Mouse (Mus musculus) ovary, postnatal 36 days (tissue): Measurements from ENCODE around the gene Gm11077.

Experiments used
- DNase-seq: peaks from one replicate; pipeline ENCODE4 v3.0.0; 2022; ENCODE audit warnings: low spot score, mixed read lengths

The Gm11077 gene

DNA sequence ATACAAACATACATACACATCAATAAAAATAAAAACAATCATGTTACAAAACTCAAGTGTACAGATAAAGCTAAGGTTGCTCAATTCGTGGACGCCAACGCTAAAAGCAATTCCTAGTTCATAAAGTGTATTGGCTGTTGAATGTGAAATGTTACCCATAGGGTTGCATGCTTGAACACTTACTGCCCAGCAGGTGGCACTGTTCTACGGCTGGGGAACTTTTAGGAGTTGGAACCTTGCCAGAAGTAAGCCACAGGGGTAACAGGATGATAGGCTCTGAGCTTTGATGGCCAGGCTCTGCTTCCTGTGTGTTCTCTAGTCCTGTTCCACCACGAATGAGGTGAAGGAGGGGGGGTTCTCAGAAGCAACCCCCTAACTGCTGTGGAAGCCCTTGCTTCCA lies at the start of gene Gm11077:
Gene Gm11077 (plus strand): TSS at position 13 of the 400 bp plus-strand sequence.
- DNase-seq = no peak

DNA sequence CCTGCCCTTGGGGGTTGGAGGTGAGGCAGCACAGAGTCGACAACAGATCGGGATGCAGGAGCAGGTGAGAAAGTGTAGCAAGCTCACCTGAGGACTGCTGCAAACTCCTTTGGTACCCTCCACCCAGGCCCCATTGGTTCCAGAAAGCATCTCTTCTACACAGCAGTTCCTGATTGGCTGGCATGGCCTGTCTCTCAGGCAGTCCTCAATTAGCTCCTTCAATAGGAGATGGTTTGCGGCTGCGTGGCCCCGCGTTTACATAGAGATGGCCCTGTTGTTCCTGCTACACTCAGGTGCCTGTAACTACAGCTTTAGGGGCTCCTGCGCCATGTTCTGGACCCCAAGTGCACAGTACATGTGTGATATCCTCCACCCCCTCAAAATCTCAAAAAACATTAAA lies 48.4 kb upstream of the Gm11077 start:
- no peak for DNase-seq

DNA sequence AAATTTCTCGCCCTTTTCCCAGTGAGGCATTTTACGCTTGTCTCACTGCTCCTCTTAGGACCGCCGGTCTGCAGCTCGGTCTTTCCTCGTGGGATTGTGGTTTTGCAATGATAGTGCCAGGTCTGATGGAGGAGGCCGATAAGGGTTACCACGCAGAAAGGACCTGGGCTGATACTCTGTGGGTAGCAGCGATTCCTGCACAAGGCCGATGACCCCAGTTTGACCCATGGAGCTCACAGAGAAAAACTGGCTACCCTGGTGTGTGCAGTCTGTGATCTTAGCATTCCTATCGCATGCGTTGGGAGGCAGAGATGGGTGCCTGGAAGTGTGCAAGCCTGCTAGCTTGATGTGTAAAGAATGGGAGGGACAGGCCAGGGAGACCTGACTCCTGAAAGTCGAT lies 46.3 kb upstream of the Gm11077 start:
- DNase-seq = no peak

DNA sequence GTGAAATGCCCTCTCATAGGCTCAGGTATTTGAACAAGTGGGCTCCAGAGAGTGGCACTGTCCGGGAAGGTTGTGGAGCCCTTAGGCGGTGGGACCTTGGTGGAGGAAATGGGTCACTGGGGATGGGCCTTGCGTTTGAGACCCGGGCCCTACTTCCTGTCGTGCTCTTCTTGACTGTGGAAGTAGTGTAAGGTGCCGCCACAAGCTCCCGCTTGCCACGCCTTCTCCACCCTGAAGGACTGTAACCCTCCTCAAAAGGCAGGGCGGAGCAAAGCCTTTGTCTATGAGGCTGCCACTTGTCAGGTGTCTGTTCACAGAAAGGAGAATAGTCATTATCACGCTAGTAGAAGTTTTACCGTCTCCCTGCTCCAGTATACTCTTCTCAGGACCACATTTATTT lies 44.7 kb upstream of the Gm11077 start:
- no peak for DNase-seq

DNA sequence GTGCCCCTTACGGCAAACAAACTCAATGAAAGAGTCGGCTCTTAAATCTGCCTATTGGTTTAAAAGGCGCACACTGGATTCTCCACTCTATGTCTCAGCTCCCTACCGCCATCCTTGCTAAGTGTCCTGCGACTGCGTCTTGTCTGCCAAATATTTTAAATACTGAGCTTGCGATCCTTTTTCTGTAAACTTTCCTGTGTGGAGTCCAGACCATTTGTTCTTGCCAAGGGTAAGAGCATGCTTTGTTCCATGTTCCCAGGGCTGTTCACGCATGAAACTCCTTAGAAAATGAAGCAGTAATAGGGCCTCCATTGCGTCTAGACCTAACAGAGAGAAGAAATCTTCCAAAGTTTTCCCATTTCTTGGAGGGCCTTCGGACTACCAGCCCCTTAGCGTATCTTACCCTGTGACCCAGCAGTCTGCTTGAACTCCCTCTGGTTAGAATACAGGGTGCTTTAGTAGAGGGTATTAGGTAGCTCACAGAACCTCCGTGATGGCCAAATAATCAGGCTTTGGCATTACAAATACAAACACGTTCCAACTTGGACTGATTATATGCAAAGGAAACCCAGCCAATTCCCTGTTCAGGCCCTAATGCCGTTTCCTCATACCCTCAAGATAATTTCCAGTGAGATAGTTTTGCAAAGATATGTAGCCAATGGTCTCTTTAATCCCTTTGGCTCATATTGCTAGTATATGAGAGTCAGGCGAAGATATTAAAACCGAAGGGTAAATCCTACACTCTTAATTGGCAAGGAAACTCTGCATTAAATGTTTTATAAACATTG lies 39.3 kb upstream of the Gm11077 start:
- no peak for DNase-seq

DNA sequence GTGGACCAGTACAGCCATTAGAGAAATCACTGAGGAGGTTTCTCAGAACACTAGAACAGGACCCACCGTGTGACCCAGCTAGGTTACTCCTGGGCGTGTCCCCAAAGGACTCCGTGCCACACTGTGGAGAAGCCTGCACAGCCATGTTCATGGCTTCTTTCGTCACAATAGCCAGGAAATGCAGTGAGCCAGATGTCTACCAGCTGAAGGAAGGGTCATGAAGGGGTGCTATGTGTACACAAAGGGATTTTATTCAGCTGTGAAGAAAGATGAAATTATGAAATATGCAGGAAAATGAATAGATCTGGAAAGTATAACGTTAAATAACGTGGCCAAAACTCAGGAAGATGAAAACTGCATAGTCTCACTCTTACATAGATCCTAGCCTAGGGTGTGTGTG lies 36.9 kb upstream of the Gm11077 start:
- DNase-seq = no peak

DNA sequence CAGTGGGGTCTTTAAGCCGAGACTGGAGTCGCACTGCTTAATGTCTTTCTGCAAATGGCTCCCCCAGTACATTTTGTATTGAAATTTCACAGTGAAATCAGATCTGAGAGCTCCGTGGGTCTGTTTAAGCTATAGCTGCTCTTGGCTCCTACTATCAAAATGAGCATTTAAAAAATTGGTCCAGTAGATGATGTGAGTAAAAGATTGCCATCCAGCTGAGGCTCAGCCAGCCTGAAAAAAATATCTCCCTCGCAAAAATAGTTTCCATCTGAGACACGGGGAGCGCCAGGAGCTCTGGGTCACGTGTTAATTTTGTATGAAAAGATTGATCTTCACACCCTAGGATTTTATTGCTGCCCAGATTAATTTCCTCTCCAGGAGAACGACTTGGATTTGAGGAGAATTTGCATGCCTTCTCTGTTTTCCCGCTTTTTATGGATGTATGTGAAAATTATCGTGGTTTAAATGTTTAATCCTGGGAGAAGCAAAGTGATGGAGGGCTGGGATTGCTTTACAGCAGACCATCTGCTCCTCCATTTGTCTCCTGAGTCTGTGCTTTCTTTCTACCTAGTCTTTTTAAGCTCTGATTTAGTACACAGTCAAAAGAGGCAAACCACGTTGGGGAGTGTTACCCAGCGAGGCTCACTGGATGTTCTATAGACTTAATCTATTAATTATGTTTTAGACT lies 32.7 kb upstream of the Gm11077 start:
- no peak for DNase-seq

DNA sequence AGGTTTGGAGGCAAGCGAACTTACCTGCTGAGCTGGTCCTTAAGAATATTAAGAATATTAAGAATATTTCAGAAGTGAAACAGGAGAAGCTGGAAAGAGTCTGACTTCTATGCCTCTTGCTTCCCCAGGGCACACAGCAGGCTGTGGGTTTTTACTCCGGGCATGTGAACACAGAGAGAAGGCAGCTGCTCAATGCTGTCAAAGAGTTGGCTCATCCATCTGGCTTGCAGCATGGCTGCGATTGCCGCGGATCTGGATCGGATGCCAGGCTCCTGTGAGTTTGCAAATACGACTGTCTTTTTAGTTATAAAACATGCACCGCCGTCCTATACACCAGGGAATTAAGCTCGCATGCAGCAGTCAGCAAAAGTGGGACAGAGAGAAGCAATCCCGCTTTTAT lies 31.1 kb upstream of the Gm11077 start:
- no peak for DNase-seq

DNA sequence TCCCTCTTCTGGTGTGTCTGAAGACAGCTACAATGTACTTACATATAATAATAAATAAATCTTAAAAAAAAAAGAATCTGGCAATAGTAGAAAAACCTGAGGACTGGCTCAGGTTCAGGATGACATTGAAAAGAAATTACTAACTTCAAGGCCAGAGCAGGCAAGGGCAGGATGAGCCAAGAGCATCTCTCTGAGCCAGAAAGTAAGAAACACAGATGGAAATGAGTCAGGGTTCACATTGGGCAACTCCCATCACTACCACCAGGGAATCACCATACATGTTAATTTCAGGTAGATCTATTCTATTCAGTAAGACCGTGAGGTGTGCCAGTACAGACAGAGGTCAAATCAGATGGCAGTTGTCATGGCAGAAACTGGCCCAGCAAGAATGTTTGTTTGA lies 30.5 kb upstream of the Gm11077 start:
- DNase-seq = no peak

DNA sequence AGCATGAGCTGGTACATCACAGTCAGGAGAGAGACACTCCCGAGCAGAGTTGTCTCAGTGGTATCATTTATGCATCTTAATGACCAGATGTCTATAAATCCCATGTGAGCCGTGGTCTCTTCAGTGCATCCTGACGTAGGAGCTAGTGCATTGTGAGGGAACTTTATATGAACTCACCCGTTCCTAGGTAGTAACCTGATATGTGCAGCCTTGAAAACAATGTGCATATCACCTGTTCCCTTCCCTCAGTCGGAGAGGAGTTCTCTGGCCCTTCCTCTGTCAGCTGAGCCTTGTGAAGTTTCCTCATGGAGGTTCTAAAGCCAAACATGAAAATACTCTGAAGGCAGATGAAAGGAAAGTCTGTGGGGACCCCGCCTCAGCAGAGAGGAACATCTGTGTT lies 27.8 kb upstream of the Gm11077 start:
- DNase-seq = no peak

DNA sequence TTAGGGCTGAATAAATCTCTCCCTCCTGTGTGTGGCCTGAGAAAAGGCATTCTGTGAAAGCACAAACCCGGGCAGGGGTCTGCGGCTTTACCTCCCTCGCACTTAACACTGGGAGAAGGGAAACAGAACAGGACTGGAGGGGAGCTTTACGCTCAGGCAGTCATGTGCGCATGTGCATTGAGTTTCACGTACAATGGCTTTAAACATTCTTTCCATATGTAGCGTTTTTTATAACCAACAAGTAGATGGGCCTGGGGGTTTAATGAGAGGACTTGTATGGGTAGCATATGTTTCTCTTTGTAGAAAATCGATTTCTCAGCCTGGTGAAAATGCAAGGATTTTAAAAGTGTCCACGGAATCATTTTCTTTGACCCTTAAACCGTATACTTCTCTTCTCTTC lies 24.0 kb upstream of the Gm11077 start:
- no peak for DNase-seq

DNA sequence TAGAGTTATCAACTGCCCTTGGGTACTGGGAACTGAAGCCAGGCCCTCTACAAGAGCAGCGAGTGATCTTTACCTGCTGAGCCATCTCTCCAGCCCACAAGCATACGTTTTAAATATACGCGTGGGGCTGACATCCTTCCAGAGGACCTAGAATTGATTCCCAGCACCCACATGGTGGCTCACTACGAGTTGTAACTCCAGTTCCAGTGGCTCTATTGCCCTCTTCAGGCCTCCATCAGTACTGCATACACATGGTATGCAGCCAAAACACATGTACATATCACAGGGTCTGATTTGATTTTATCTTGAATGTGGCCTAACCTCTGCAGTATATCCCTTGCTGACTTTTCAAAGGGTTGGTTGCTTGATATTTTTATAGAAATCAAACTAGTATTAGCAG lies 23.0 kb upstream of the Gm11077 start:
- DNase-seq = no peak

DNA sequence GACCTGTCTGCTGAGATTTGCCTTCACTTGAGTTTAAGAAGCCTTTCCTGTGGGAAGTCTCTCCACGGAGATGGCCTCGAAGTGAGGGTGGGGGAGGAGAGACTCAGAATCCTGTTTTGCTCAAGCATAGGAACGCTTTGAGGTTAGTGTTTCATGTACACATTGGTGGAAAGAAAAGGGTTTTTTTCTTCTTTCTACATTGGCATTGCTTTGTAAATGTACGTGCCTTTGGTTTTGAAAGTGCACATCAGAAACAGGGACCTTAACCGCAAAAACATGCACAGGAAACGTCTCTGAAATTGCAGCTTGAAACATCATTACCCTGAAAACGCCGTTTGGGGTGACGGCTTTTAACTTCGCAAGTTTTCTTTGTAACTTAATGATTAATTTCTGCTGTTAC lies 21.0 kb upstream of the Gm11077 start:
- no peak for DNase-seq

DNA sequence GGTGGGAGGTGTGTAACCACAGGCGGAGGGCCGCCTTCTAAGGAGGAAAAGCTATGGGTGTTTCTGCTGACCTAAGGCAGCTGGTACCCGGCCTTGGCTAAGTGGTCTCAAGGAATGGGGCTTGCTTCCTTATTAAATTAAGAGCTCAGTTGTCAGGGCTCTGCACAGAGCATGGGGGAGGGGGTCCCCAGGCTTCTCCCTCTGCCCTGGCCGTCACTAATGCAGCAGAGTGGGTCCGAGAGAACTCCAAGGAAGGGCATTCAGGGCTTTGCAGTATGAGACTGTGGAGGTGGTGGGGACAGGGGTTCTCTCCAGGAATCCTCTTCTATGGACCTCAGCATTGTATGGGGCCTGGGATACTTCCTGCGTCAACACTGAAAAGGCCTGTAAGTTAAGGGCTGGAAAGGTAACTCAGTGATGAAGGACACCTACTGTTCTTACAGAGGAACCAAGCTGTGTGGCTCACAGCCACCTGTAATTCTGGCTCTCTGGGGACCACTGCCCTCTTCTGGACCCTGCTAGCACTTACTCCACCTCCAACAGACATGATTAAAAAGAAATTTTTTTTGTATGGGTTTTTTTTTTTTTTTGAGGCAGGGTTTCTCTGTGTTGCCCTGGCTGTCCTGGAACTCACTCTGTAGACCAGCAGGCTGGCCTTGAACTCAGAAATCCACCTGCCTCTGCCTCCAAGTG lies 19.5 kb upstream of the Gm11077 start:
- DNase-seq = no peak

DNA sequence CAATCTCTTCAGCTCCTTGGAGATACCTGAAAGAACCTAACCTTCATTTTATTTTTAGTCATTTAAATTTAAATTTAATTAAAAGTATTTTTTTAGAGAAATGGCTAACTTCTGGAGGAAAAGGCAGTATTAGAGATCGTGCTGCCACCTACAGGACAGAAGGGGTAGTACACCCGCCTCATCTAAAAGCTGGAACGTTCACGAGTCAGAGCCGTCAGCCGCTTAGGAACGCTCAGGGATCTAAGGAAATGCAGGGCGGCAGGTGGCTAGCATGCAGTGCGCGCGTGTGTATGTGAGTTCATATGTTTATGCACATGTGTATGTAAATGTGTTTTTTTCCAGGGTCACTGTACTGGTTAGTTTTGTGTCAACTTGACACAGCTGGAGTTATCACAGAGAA lies 16.3 kb upstream of the Gm11077 start:
- DNase-seq = peak; percentile 47

DNA sequence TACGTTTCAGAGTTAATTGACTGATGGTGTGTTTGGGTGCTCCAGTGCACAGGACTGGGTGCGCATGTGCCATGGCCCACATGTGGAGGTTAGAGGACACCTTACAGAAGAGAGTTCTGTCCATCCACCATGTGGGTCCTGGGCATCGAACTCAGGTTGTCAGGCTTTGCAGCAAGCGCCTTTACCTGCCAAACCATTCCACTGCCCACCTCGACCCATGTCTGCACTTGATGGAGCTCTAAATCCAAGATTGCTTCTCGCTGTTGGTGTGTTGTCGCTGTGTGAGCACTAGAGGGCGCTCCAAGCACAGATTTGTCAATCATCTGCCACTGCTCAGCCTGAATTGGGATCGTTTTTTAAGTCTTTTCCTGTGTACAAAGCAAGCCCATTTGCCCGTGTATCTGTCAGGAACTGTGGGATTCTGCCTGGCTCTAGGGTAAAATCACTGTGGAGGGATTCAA lies 14.1 kb upstream of the Gm11077 start:
- peak; percentile 52 for DNase-seq

DNA sequence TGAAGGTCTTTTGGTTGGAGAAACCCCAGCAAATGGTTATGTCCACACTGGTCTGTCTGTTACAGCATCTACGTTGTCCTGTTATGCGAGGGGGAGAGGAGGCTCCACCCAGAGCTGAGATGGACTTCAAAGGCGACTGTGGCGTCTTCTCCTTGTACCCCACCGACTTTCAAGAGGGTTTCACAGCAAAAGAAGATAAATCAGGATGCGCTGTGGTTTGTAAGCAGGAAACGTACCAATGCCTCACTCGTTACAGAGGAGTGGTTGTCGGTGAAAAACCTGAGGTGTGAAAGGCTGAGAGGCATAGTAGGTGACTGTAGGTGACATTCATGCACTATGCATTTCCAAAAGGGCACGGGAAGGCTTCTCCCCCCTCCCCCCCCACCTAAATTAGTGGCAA lies 7.0 kb upstream of the Gm11077 start:
- DNase-seq = no peak

DNA sequence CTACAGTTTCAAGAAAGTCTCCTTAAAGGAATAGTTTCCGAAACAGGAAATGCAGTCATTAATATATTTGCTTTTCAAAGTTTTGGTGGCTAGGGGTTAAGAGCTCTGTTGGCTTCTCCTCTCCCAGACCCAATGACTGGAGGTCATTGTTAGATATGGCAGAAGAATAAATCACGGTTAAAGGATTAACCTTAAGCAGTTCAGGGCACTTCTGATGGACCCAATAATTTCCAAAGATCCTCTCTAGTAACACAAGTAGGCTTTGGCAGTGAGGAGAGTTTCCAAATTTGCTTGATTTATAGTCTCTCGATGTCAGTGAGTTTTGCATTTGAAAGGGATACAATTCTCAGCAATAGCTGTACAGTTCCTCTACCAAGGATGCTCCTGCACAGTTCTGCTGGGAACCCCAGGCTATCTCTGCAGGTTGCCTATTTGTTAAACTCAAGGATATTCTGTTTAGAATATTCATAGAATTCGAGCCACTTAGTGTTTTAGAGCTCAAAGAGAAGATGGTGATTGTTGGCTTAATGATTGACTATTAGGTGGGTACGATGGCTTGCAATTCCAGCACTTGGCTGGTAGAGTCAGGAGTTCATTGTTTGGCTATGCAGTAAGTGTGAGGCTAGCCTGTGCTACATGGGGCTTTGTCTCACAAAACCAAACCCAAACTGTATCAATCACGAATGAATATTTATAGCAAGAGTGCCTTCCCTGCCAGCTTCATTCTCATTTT lies 1.8 kb downstream of the Gm11077 start:
- DNase-seq = no peak

DNA sequence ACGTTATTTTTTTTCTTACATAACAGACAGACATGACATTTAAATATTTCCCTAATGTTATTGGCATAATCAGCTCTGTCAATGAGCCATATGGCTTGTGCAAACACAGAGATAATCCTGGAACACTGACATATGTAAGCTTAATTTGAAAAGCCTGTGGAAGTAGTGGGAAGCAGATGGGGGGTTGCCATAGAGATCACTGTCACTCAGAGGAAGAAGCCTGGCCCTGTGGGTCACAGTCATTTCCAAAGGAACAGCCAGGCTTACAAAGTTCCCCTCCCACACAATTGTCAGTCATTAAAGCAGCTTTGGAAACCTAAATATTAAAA lies 2.3 kb downstream of the Gm11077 start:
- DNase-seq = no peak

DNA sequence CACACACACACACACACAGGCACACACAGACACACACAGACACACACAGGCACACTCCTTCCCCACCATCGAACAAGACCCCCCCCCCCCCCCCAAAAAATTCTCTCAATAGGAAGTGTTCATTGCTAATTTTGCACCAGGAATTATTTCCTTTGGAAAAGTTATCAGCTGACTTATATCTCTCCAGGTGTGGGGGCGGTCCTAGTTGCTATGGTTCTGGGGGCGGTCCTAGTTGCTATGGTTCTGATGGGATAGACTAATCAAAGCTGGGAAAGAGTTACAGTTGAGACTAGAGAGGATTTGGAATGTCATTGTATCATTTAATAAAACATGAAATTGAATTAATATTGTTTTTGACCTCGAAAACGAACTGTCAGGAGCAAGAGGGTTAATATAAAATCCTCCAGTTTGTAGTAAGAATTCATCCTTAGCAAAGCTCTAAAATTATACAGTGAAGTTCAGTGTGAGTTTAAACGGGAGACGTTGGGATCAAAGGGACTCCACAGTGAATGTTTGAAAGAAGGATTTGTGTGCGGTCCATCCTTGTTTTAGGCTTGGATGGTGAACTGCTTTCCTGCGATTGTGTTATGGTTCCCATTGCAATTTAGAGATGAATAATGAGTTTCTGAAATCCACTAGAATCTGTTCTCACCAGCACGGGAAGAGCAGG lies 4.0 kb downstream of the Gm11077 start:
- no peak for DNase-seq

DNA sequence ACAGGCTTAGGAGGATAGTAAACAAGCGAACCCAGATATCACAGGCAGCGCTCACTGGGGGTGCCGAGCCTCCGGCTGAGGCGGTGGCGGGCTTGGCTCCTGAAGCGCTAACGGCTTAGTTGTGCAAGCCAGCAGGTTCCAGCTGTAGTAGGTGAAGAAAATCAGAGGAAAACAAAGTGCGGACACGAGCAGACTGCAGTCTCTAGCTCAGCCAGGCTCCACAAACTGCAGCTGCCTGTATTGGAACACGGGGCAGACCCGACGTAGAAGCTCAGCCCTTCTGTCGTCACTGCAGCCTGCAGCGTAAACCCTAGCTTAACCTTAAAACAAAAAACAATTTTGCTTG lies 4.5 kb downstream of the Gm11077 start:
- no peak for DNase-seq

DNA sequence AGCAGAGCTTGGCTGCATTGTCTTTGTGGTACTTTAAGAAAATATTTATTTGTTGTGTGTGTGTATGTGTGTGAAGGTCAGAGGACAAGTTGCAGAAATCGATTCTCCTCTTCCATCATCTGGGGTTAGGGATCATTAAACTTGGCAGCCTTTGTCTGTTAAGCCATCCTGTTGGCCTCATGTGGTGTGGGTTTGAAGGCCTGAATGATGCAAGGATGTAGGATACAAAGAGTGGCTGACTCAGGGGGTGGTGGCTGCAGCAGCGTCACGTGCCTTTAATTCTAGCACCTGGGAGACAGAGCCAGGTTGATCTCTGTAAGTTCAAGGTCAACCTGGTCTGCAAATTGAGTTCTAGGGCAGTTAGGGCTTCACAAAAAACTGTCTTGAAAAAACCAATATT lies 16.5 kb downstream of the Gm11077 start:
- DNase-seq = no peak
